Mouse (Mus musculus) cerebellum, adult 2 months (tissue): ENCODE data around the gene Vav1. TPM values are rescaled to one million over a fixed set of nuclear protein-coding genes. Genes with fewer than 3 reads are reported as not detected.

Source experiments
- DNase-seq, 2 experiments: peaks; one replicate each; pipeline ENCODE4 v3.0.0; 2021
- H3K27ac ChIP-seq: fragments of 200-500 bp; 2 replicates; pipeline ENCODE4 v1.5.1; 2012; ENCODE audit warnings: low read length, control low read depth, inconsistent platforms; ENCODE audit not compliant: insufficient read depth
- H3K27me3 ChIP-seq: fragments of 200-500 bp; 2 replicates; pipeline ENCODE4 v1.6.1; 2012; ENCODE audit warnings: inconsistent platforms, mild to moderate bottlenecking, low read length, moderate library complexity; ENCODE audit not compliant: control insufficient read depth, insufficient read depth
- H3K4me1 ChIP-seq: fragments of 200-500 bp; 2 replicates; pipeline ENCODE4 v1.6.1; 2011; ENCODE audit warnings: low read length; ENCODE audit not compliant: control insufficient read depth, insufficient read depth
- H3K4me3 ChIP-seq: fragments of 200-500 bp; replicated peaks from 2 replicates; pipeline ENCODE3; 2011; ENCODE audit warnings: mild to moderate bottlenecking, low read depth, low read length, control low read depth; ENCODE audit not compliant: insufficient read depth
- CTCF ChIP-seq: fragments of 200-500 bp; IDR thresholded peaks from 2 replicates; pipeline ENCODE4 v1.5.1; 2011; ENCODE audit warnings: low read depth, mild to moderate bottlenecking, control low read depth, low read length, moderate library complexity, borderline replicate concordance; ENCODE audit not compliant: insufficient read depth
- POLR2A ChIP-seq: fragments of 200-500 bp; IDR thresholded peaks from 2 replicates; pipeline ENCODE4 v1.6.1; 2011; ENCODE audit warnings: low read length, control low read depth, borderline replicate concordance; ENCODE audit not compliant: insufficient read depth
- WGBS: fragments of 180-500 bp; shearing (Covaris S2); methylation state at CpG from one replicate; pipeline ENCODE4 v1.1.7; 2018; 5-methylcytosine and 5-hydroxymethylcytosine counted together
- polyA plus RNA-seq: library from polyadenylated mRNA; depleted of rRNA; stranded (reverse); fragments of >200 nt; gene quantifications from 2 replicates; pipeline ENCODE4 v1.2.3, GENCODE M21; 2012

The Vav1 gene
- polyA plus RNA-seq, 1 experiment: 1.2 TPM

DNA sequence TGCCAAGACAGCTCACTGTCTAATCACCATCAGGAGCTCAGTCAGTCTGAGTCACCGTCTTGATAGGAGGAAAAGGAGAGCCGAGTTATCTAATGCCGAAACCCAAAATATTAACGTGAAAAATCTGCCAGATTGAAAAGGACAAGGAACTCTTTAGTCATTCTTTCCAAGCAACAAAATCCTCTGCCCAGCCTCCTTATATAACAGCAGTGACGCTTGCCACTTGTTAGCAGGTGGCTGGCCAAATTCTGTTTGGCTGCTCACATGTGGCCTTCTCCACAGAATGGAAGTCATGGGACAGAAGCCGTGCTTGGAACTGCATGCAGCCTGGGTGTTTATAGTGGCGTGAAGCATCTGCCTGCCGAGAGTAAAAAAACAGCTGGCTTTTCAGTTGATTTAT lies 19.2 kb upstream of the Vav1 start:
- no peaks in the 10 kb centered on the region for H3K27me3 ChIP-seq
- no peaks in the 10 kb centered on the region for H3K4me1 ChIP-seq
- H3K4me3 ChIP-seq: no peak overlapping the region
- TF ChIP-seq CTCF: no peak
- TF ChIP-seq POLR2A: no peak
- H3K27ac ChIP-seq: no peak overlapping the region
- no peak for DNase-seq
- 74% methylated on average over 8 of the region's 8 CpGs for WGBS

DNA sequence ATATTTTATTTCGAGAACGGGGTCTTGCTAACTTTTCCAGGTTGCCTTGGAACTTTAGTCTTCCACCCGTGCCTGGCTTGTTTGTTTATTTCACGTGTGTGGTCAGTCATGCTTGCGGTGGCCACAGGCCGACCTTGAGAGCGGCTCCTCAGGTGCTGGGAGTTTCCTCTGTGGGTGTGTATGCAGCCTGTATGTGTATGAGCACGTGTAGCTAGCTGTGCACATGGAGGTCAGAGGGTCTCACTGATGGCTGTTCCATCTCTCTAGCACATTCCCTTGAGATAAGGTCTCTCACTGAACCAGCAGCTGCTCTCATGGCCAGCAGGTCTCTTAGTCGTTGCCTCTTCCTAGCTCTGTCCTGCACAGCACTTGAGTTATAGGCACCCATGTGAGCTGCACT lies 18.5 kb upstream of the Vav1 start:
- no peak for DNase-seq
- H3K4me1 ChIP-seq: no peaks in the 10 kb centered on the region
- no peak for TF ChIP-seq POLR2A
- no peak overlapping the region for H3K4me3 ChIP-seq
- no peaks in the 10 kb centered on the region for H3K27me3 ChIP-seq
- H3K27ac ChIP-seq: no peak overlapping the region
- WGBS: 90% methylated on average over 9 of the region's 9 CpGs

DNA sequence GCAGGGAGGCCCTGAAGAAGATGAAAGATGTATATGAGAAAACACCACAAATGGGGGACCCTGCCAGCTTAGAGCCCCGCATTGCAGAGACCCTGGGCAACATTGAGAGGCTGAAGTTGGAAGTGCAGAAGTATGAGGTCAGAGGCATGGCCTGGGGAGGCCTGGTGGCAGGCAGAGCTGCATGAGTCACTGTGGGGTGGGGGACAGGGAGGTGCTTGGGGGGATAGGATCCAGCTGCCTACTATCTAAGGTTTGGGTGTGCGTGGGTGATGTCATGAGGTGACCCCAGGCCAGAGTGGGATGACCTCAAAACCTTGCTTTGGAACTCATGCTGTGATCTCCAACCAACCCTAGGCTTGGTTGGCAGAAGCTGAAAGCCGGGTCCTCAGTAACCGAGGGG lies 17.6 kb upstream of the Vav1 start:
- no peak for TF ChIP-seq POLR2A
- TF ChIP-seq CTCF: no peak
- 90% methylated on average over 4 of the region's 4 CpGs for WGBS
- Histone ChIP-seq H3K27ac (no peak overlapping the region), H3K4me3 (no peak overlapping the region), H3K27me3 (no peaks in the 10 kb centered on the region), H3K4me1 (no peaks in the 10 kb centered on the region)
- no peak for DNase-seq

DNA sequence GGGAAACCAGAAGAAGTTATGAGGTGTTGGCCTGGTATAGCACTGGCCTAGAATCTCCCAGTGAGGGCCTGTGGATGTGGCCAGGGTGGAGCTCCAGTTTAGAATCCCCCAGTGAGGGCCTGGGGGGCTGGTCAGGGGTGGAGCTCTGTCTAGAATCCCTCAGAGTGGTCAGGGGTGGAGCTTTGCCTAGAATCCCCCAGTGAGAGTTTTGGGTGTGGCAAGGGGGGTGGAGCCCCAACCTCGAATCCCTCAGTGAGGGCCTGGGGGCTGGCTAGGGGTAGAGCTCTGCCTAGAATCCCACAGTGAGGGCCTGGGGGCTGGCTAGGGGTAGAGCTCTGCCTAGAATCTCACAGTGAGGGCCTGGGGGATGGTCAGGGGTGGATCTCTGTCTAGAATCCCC lies 17.1 kb upstream of the Vav1 start:
- Histone ChIP-seq H3K27ac (no peak overlapping the region), H3K4me1 (no peaks in the 10 kb centered on the region), H3K4me3 (no peak overlapping the region), H3K27me3 (no peaks in the 10 kb centered on the region)
- WGBS: 27% methylated on average over 1 of the region's 1 CpGs
- DNase-seq: no peak
- TF ChIP-seq CTCF (no peak), POLR2A (no peak)

DNA sequence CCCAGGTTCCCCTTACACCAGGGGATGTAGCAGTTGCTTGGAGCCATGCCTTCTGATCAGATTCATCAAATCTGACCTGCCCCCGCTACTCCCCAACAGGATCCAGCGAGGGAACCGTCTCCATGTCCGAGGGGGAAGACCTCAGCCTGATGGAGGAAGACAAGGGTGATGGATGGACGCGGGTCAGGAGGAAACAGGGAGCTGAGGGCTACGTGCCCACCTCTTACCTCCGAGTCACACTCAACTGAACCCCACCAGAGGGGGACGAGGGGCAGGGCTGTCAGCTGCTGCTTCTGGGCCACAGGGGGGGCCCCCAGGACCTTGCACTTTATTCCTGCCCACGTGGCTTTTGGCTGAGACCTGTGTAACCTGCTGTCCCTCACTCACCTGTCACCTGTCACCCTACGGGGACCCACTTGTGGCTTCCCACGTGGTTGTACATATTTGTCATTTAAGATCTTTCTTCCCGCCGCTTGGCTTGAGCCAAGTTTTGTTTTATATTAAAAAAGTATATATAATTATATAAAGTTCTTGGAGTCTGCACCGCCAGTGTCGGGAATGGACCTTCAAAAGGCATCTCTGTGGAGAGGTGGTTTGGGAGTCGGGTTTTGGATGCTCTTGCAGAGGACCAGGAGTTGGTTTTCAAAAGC lies 15.9 kb upstream of the Vav1 start:
- H3K4me3 ChIP-seq: no peak overlapping the region
- H3K27me3 ChIP-seq: no peaks in the 10 kb centered on the region
- 89% methylated on average over 17 of the region's 17 CpGs for WGBS
- no peak for DNase-seq
- TF ChIP-seq CTCF (no peak), POLR2A (no peak)
- no peak overlapping the region for H3K27ac ChIP-seq
- H3K4me1 ChIP-seq: no peaks in the 10 kb centered on the region

DNA sequence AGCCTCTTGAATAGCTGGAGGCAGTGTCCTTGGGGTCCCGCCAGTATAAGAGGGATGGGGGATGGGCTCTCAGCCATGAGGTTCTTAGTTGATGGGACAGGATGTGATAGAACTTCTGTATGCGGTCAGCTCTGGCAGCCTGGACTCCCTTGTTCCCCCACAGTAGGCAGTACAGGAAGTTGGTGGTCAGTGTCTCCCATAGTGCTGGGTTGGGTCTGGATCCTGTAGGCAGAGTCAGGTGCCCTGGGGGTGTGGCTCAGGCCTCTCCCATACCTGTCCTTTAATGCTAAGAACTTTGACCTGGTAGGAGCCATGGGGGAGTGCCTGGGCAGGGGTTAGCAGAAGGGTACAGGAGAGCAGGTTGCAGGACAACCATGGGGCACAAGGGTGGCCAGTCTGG lies 14.7 kb upstream of the Vav1 start:
- TF ChIP-seq CTCF: no peak
- TF ChIP-seq POLR2A: no peak
- no peak for DNase-seq
- H3K4me3 ChIP-seq: no peak overlapping the region
- H3K27me3 ChIP-seq: no peaks in the 10 kb centered on the region
- WGBS: 71% methylated on average over 2 of the region's 2 CpGs
- no peak overlapping the region for H3K27ac ChIP-seq
- no peaks in the 10 kb centered on the region for H3K4me1 ChIP-seq

DNA sequence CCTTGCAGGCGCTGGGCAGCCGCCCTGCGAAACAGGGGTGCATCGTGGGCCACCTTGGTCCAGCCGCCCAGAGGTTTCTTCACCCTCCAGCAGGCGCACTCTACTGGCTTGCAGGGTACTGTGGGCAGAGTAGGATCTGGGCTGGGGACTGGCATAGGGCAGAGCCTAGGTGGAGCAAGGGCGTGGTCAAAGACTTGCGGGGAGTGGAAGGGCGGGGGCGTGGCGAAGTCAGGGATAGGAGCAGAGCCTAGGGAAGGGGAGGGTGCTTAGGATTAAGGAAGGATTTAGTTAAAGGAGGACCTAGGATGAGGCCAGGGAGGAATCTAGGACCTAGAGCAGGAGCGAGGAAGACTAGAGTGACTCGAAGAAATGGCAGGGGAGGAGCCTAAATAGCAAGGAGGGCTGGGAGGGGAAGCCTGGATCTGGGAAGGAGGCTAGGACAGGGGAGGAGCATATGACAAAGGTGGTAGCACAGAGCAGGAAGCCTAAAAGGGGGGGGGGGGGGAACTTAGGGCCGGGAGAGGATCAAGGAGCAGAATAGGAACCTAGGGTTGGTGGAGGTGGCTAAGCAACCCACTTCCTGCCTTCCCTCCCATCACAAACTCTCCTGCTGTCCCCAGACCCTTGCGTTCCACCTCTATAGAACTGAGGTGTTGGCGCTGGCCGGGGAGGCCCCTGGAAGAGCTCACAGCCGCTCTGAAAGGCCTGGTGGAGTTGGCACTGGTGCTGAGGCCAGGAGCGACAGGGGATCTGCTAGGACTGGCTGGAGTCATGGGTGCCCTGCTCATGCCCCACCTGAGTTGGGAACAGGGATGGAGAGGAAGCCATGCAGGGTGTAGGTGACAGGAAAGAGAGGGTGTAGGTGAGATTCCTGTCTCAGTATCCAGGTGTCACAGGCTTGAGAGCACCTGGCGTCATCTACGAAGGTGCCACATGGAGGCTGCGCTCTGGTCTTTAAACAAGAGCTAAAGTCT lies 13.6 kb upstream of the Vav1 start:
- H3K27me3 ChIP-seq: no peaks in the 10 kb centered on the region
- DNase-seq: peak; percentile 69 to 76
- TF ChIP-seq POLR2A: no peak
- TF ChIP-seq CTCF: no peak
- 37% methylated on average over 21 of the region's 22 CpGs for WGBS
- no peaks in the 10 kb centered on the region for H3K4me1 ChIP-seq
- H3K4me3 ChIP-seq: no peak overlapping the region
- no peak overlapping the region for H3K27ac ChIP-seq
